Mouse (Mus musculus) G1E (cell line): Measurements from ENCODE around the gene Higd1a.
A peak's percentile ranks its signal among the peaks of the same experiment; 100 is the strongest.

Experiments
- CTCF ChIP-seq: IDR thresholded peaks from 2 replicates; pipeline ENCODE4 v1.5.1; 2012; ENCODE audit warnings: low read depth, low read length, inconsistent platforms, mixed read lengths
- GATA1 ChIP-seq: IDR thresholded peaks from 2 replicates; pipeline ENCODE4 v1.6.1; 2012; ENCODE audit warnings: borderline replicate concordance, low read length, inconsistent platforms, mixed read lengths
- POLR2AphosphoS5 ChIP-seq: IDR thresholded peaks from 2 replicates; pipeline ENCODE4 v1.6.1; 2012; ENCODE audit warnings: low read depth, low read length, inconsistent platforms; ENCODE audit not compliant: insufficient replicate concordance
- TAL1 ChIP-seq: conservative IDR thresholded peaks from 2 replicates; pipeline ENCODE4 v1.6.1; 2012; ENCODE audit warnings: low read depth, low read length, inconsistent platforms, mixed read lengths

DNA sequence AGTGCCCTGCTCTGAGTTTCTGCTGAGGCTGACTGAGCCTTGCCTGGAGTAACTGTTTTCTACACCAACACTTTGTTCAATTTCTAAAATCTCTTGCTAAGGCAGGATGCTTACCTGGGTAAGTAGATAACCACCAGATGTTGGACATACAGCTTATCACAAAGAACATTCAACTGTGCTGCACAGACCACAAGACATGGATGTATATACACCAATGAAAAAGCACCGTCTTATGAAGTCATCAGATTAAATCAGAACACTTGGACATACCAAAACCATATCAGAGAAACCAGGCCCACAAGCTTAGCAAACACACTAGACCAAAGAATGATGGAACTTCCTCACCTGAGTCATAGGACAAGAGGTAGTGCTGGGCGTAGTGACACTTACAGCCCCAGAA lies 1.2 kb upstream of the Higd1a start:
- TF ChIP-seq TAL1 (peak; percentile 70), CTCF (no peak), GATA1 (no peak), POLR2AphosphoS5 (no peak)
